1 mouse cellular context compared by ENCODE assay signal in genomic region chr16:4606431-4607084, GRCm38 (mm10).
TF ChIP-seq lines count a peak whose summit lies in the region.

No protein-coding gene starts in this region.

TF ChIP-seq in CH12.LX, 34 proteins besides CTCF, POLR2A, EP300 and RAD21:
- TF ChIP-seq MEF2A (IDR thresholded peaks at IDR 0.05; ENCODE audit: borderline replicate concordance, low read depth, low read length) (no peak), SMC3 (IDR thresholded peaks at IDR 0.05; ENCODE audit: low read depth, low read length) (peak; percentile 86)
